Mouse (Mus musculus) midbrain, embryonic 14.5 days (tissue): ENCODE results near the gene Camk1d. TPM values are rescaled to one million over a fixed set of nuclear protein-coding genes. Genes with fewer than 3 reads are reported as not detected.

Experiments
- ATAC-seq: fragments of 200-750 bp; cut with Nextera tagmentation; 2 replicates; pipeline ENCODE4 v1.8.0; 2017; ENCODE audit warnings: moderate number of reproducible peaks, moderate library complexity; ENCODE audit not compliant: low FRiP score, low TSS enrichment
- DNase-seq: peaks from one replicate; pipeline ENCODE4 v3.0.0-alpha.2; 2015
- H3K27ac ChIP-seq: fragments of 300-500 bp; sonication (generic); replicated peaks from 2 replicates; pipeline ENCODE4 v1.5.1; 2014; ENCODE audit warnings: mild to moderate bottlenecking, low read depth, low read length, moderate library complexity
- H3K27me3 ChIP-seq: fragments of 300-500 bp; sonication (generic); 2 replicates; pipeline ENCODE4 v1.6.1; 2014; ENCODE audit warnings: low read length, control low read depth, mixed read lengths; ENCODE audit not compliant: control insufficient read depth, insufficient read depth
- H3K36me3 ChIP-seq: fragments of 300-500 bp; sonication (generic); 2 replicates; pipeline ENCODE4 v1.6.1; 2014; ENCODE audit warnings: low read length, control low read depth; ENCODE audit not compliant: control insufficient read depth, insufficient read depth
- H3K4me1 ChIP-seq: fragments of 300-500 bp; sonication (generic); 2 replicates; pipeline ENCODE4 v1.6.1; 2014; ENCODE audit warnings: mild to moderate bottlenecking, antibody characterized with exemption, low read length, control low read depth; ENCODE audit not compliant: control insufficient read depth, insufficient read depth
- H3K4me2 ChIP-seq: fragments of 300-500 bp; sonication (generic); 2 replicates; pipeline ENCODE4 v1.6.1; 2014; ENCODE audit warnings: mild to moderate bottlenecking, low read length, moderate library complexity
- H3K4me3 ChIP-seq: fragments of 300-500 bp; sonication (generic); replicated peaks from 2 replicates; pipeline ENCODE4 v1.5.1; 2014; ENCODE audit warnings: low read depth, low read length
- H3K9ac ChIP-seq: fragments of 300-500 bp; sonication (generic); replicated peaks from 2 replicates; pipeline ENCODE4 v1.6.1; 2014; ENCODE audit warnings: mild to moderate bottlenecking, low read length, moderate library complexity
- H3K9me3 ChIP-seq: fragments of 300-500 bp; sonication (generic); 2 replicates; pipeline ENCODE4 v1.6.1; 2016; ENCODE audit warnings: low read length, control low read depth, mixed read lengths; ENCODE audit not compliant: control insufficient read depth
- WGBS: fragments of 180-500 bp; shearing (Covaris S2); extraction: QIAGEN DNeasy Blood & Tissue Kit; methylation state at CpG from one replicate; pipeline ENCODE4 v1.1.7; 2014; 5-methylcytosine and 5-hydroxymethylcytosine counted together
- polyA plus RNA-seq: library from polyadenylated mRNA; unstranded; fragments of >200 nt; fragmentation: Nextera tagmentation; extraction: Ambion mirVana; gene quantifications from 2 replicates; pipeline ENCODE4 v1.2.1, GENCODE M21; 2014

The Camk1d gene
- polyA plus RNA-seq, 1 experiment from 2014 or later, result 6.0 TPM

- Histone ChIP-seq H3K27me3 (no peaks in the 10 kb centered on the region), H3K27ac (no peak overlapping the region), H3K4me2 (no peak overlapping the region), H3K9me3 (no peaks in the 10 kb centered on the region), H3K36me3 (no peaks in the 10 kb centered on the region), H3K4me3 (no peak overlapping the region), H3K9ac (no peak overlapping the region), H3K4me1 (peaks cover 5% of the 10 kb centered on the region)
- ATAC-seq (no peak), DNase-seq (no peak)
- WGBS, result 92% methylated on average over 2 of the region's 2 CpGs
Observed at GRCm38 (mm10) chr2:5677472-5677871, 36.8 kb downstream of the Camk1d start.

GRCm38 (mm10) chr2:5676786-5677185 lies 37.5 kb downstream of the Camk1d start:
- no peak overlapping the region for H3K27ac ChIP-seq
- ATAC-seq (no peak), DNase-seq (no peak)
- 77% methylated on average over 8 of the region's 8 CpGs for WGBS
- H3K36me3 ChIP-seq, result no peaks in the 10 kb centered on the region
- peaks cover 5% of the 10 kb centered on the region for H3K4me1 ChIP-seq
- no peaks in the 10 kb centered on the region for H3K27me3 ChIP-seq
- no peaks in the 10 kb centered on the region for H3K9me3 ChIP-seq
- no peak overlapping the region for H3K9ac ChIP-seq
- H3K4me3 ChIP-seq, result no peak overlapping the region
- H3K4me2 ChIP-seq, result no peak overlapping the region

DNA sequence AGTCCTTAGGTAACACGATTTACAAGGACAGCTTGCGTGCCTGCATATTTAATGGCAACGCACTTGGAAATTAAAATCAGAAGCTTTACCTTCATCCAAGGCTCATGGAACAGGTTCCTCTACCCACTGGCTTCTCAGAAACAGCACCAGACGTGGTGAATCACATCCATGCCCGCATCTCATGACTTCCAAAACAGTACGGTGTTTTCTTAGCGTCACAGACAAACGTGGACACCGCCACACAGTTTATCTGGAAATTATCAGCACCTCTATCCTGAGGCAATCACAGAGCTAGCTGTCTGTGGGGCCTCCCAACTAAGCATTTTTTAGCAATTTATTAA lies 38.2 kb downstream of the Camk1d start:
- Histone ChIP-seq H3K4me3 (no peak overlapping the region), H3K27ac (no peak overlapping the region), H3K36me3 (no peaks in the 10 kb centered on the region), H3K9ac (no peak overlapping the region), H3K4me1 (peaks cover 5% of the 10 kb centered on the region), H3K27me3 (no peaks in the 10 kb centered on the region), H3K4me2 (no peak overlapping the region), H3K9me3 (no peaks in the 10 kb centered on the region)
- 60% methylated on average over 9 of the region's 9 CpGs for WGBS
- ATAC-seq (no peak), DNase-seq (no peak)

DNA sequence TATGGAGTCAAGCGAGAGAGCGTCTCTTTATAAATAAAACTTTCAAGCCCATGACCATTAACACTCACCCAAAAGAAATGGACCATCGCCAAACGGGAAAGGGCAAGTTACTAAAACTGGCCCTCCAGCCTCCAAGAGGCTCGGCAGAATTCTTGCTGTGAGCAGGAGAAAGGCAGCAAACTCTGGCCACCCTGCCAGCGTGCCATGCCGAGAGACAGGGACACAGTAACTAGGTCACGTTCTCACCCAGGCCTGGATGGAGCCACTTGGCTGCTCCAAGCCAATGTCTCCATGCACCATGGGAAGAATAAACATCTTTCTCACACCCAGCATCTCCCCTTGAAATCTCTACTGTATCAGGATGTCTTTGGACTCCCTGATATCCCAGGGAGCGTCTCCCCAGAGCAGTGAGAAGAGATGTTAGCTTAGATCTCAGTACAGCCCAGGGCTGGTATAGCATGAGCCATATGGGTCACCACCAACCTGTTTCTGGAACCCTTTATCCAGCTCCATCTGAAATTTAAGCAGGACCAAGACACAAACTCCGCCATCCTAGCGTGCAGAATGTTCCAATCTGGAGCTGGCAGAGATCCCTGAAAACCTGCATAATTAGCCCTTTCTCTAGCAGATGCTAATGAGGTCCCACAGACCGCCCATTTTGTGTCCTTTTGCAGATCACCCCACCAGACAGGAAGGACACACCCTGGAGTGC lies 38.7 kb downstream of the Camk1d start:
- DNase-seq (peak; percentile 48), ATAC-seq (no peak)
- H3K4me1 ChIP-seq, result peaks cover 5% of the 10 kb centered on the region
- H3K27me3 ChIP-seq, result no peaks in the 10 kb centered on the region
- WGBS, result 79% methylated on average over 12 of the region's 12 CpGs
- no peak overlapping the region for H3K4me2 ChIP-seq
- no peak overlapping the region for H3K4me3 ChIP-seq
- no peak overlapping the region for H3K27ac ChIP-seq
- no peaks in the 10 kb centered on the region for H3K9me3 ChIP-seq
- H3K36me3 ChIP-seq, result no peaks in the 10 kb centered on the region
- H3K9ac ChIP-seq, result no peak overlapping the region

GRCm38 (mm10) chr2:5674512-5674911 lies 39.8 kb downstream of the Camk1d start:
- Histone ChIP-seq H3K4me3 (no peak overlapping the region), H3K4me1 (peaks cover 5% of the 10 kb centered on the region), H3K27me3 (no peaks in the 10 kb centered on the region), H3K36me3 (no peaks in the 10 kb centered on the region), H3K4me2 (no peak overlapping the region), H3K9ac (no peak overlapping the region), H3K27ac (no peak overlapping the region), H3K9me3 (no peaks in the 10 kb centered on the region)
- WGBS, result 94% methylated on average over 9 of the region's 9 CpGs
- no peak for DNase-seq
- no peak for ATAC-seq

GRCm38 (mm10) chr2:5673816-5674215 lies 40.5 kb downstream of the Camk1d start:
- DNase-seq, result no peak
- WGBS, result 90% methylated on average over 6 of the region's 6 CpGs

DNA sequence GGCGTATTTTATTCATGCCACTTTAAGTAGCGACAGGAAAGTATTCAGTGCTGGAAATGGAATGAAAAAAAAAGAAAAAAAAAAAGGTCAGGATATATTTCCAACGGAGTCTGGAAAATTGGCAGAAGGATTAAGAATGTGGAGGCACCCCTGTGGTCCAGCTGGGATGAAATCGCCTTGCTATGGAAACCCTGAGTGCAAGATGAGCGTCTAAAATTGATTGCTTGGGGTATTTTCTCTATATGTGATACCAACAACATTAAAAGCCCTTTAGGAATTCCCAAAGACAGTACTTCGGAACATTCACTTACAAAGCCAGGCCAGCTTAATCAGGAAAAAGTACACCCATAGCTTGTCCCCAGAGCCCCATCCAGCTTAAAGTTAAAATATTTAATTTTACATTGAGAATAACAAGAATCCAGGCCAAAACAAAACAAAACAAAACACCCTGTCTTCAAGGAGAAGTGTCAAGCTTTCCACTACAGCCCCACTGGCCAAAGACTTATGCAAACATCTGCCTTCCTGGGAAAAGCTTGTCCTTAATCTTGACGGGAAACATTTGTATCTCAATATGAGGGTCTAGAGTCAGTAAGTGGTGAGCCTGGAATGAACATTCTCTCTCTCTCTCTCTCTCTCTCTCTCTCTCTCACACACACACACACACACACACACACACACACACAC lies 41.3 kb downstream of the Camk1d start:
- Histone ChIP-seq H3K4me2 (no peak overlapping the region), H3K36me3 (no peaks in the 10 kb centered on the region), H3K27me3 (no peaks in the 10 kb centered on the region), H3K9me3 (no peaks in the 10 kb centered on the region), H3K4me3 (no peak overlapping the region), H3K27ac (no peak overlapping the region), H3K9ac (no peak overlapping the region), H3K4me1 (peaks cover 5% of the 10 kb centered on the region)
- ATAC-seq (no peak), DNase-seq (no peak)
- WGBS, result 67% methylated on average over 7 of the region's 7 CpGs

More at GRCm38 (mm10) chr2:5673816-5674215, 40.5 kb downstream of the Camk1d start:
- Histone ChIP-seq H3K9me3 (no peaks in the 10 kb centered on the region), H3K27me3 (no peaks in the 10 kb centered on the region), H3K9ac (no peak overlapping the region), H3K4me2 (no peak overlapping the region), H3K36me3 (no peaks in the 10 kb centered on the region), H3K4me3 (no peak overlapping the region), H3K27ac (no peak overlapping the region), H3K4me1 (peaks cover 5% of the 10 kb centered on the region)
- ATAC-seq, result no peak

- no peak overlapping the region for H3K9ac ChIP-seq
- H3K4me2 ChIP-seq, result no peak overlapping the region
- ATAC-seq (no peak), DNase-seq (no peak)
- H3K27me3 ChIP-seq, result no peaks in the 10 kb centered on the region
- no peak overlapping the region for H3K27ac ChIP-seq
- H3K9me3 ChIP-seq, result no peaks in the 10 kb centered on the region
- H3K4me1 ChIP-seq, result no peaks in the 10 kb centered on the region
- H3K36me3 ChIP-seq, result no peaks in the 10 kb centered on the region
- 91% methylated on average over 10 of the region's 10 CpGs for WGBS
- no peak overlapping the region for H3K4me3 ChIP-seq
Observed at GRCm38 (mm10) chr2:5670146-5670545, 44.2 kb downstream of the Camk1d start.

DNA sequence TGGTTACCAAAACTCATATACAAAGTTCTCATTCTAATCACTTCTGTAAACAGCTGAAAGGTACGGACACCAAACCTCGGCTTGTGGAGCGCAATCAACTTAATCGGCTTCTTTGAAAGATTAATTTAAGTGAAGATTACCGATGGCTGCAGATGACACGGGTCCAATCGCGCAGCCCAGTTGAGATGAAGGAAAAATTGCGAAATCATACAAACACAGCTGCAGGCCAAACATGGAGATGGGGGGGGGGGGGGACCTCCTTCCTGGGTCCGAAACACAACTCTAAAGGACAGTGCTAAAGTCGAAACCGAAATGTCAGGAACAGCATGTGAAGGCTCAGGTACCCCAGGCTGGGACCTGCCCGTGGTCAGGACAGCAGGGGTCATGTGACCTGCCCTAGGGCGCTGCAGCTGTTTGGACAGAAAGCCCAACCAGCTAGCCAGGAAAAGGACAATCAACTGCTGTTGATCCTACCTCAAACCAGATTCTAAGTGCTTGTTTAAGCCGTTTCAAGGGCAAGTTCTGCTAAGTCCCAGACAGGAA lies 44.7 kb downstream of the Camk1d start:
- WGBS, result 93% methylated on average over 15 of the region's 15 CpGs
- Histone ChIP-seq H3K36me3 (no peaks in the 10 kb centered on the region), H3K9ac (no peak overlapping the region), H3K4me2 (no peak overlapping the region), H3K27ac (no peak overlapping the region), H3K27me3 (no peaks in the 10 kb centered on the region), H3K4me1 (no peaks in the 10 kb centered on the region), H3K9me3 (no peaks in the 10 kb centered on the region), H3K4me3 (no peak overlapping the region)
- DNase-seq (no peak), ATAC-seq (no peak)
